14 mouse cellular contexts compared by ENCODE assay signal in the genomic region with DNA sequence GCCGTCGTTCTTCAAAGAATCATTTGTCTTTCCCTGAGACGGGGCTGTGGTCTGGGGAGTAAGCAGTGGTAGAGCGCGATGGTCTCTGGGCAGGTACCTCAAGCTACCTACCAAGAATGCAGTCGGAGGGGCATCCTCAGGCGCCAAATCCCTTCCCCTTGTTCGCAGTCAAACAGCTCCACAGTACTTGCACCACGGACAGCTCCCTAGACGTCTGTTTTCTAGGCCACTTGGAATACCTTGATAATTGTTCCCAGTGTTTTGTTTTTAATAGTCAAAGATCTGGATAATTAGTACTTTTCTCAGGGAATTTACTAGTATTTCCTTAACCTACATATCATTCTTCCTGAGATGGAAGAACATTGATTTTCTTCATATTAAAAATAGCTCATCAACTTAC. TPM values are rescaled to one million over a fixed set of nuclear protein-coding genes. Genes with fewer than 3 reads are reported as not detected.
DNase-seq lines count a peak whose midpoint lies in the region; ATAC-seq lines count a peak whose summit lies in the region.
"Had no signal": no experiment of that assay in that cellular context is flagged by ENCODE, and none has a peak within 500 bp of the region (broad histone marks: within the 10 kb centered on the region; RNA-seq: fewer than 3 reads in every experiment).

No protein-coding gene starts in this region.

- H3K27ac ChIP-seq in limb, embryonic 11.5 days (replicated peaks; ENCODE audit: low read depth, low read length), result no peak overlapping the region
- H3K27ac ChIP-seq in limb, embryonic 10.5 days, result no peak overlapping the region
- H3K27ac ChIP-seq in embryonic facial prominence, embryonic 11.5 days (replicated peaks; ENCODE audit: low read depth, low read length), result no peak overlapping the region
- H3K27ac ChIP-seq in midbrain, embryonic 10.5 days (replicated peaks), result no peak overlapping the region
- H3K27ac ChIP-seq: heart, embryonic 15.5 days; limb, embryonic 13.5 days had no signal

- H3K4me3 ChIP-seq in limb, embryonic 11.5 days (ENCODE audit: low read depth, low read length), result no peak overlapping the region
- H3K4me3 ChIP-seq in limb, embryonic 10.5 days, result no peak overlapping the region
- H3K4me3 ChIP-seq in embryonic facial prominence, embryonic 11.5 days (ENCODE audit: low read depth, low read length), result no peak overlapping the region
- H3K4me3 ChIP-seq in midbrain, embryonic 10.5 days, result peak overlapping the region; percentile 75; the same call in 1 of the 2 replicates

- H3K4me1 ChIP-seq in limb, embryonic 11.5 days (ENCODE audit: control insufficient read depth, insufficient read depth, low read length), result peaks cover 9% of the 10 kb centered on the region
- peaks cover 15% of the 10 kb centered on the region for H3K4me1 ChIP-seq in limb, embryonic 10.5 days
- H3K4me1 ChIP-seq in embryonic facial prominence, embryonic 11.5 days (ENCODE audit: control insufficient read depth, insufficient read depth, low read length), result no peaks in the 10 kb centered on the region
- peaks cover 17% of the 10 kb centered on the region for H3K4me1 ChIP-seq in midbrain, embryonic 10.5 days

- ATAC-seq in limb, embryonic 11.5 days (ENCODE audit: insufficient number of reproducible peaks, low FRiP score, low TSS enrichment, low read depth), result no peak
- ATAC-seq in embryonic facial prominence, embryonic 11.5 days (replicated peaks; ENCODE audit: insufficient number of reproducible peaks, low FRiP score, low TSS enrichment, low read depth), result no peak
- ATAC-seq in CD4-positive, CD25-positive, alpha-beta regulatory T cell, adult 4 months, result no peak
- no peak for ATAC-seq in erythroblast, adult 5-6 weeks (replicated peaks; ENCODE audit: low FRiP score, poor library complexity, severe bottlenecking)

- no peak overlapping the region for H3K9ac ChIP-seq in limb, embryonic 11.5 days (ENCODE audit: low read length)
- no peak overlapping the region for H3K9ac ChIP-seq in embryonic facial prominence, embryonic 11.5 days (replicated peaks; ENCODE audit: low read length)
- H3K9ac ChIP-seq: heart, embryonic 15.5 days; limb, embryonic 13.5 days had no signal

- H3K27me3 ChIP-seq in limb, embryonic 11.5 days (ENCODE audit: control insufficient read depth, insufficient read depth, low read length), result peaks cover 27% of the 10 kb centered on the region
- peaks cover 37% of the 10 kb centered on the region for H3K27me3 ChIP-seq in limb, embryonic 10.5 days (ENCODE audit: low read depth, poor library complexity, severe bottlenecking)
- H3K27me3 ChIP-seq in embryonic facial prominence, embryonic 11.5 days (ENCODE audit: control insufficient read depth, insufficient read depth, low read length), result peaks cover 5% of the 10 kb centered on the region
- peaks cover 23% of the 10 kb centered on the region for H3K27me3 ChIP-seq in midbrain, embryonic 10.5 days (ENCODE audit: low read depth, poor library complexity, severe bottlenecking)

- H3K36me3 ChIP-seq in limb, embryonic 11.5 days (ENCODE audit: control insufficient read depth, insufficient read depth, low read length), result no peaks in the 10 kb centered on the region
- no peaks in the 10 kb centered on the region for H3K36me3 ChIP-seq in limb, embryonic 10.5 days
- no peaks in the 10 kb centered on the region for H3K36me3 ChIP-seq in embryonic facial prominence, embryonic 11.5 days (replicated peaks; ENCODE audit: control insufficient read depth, insufficient read depth, low read depth, low read length)
- H3K36me3 ChIP-seq in midbrain, embryonic 10.5 days, result no peaks in the 10 kb centered on the region
- H3K36me3 ChIP-seq: heart, embryonic 15.5 days; limb, embryonic 13.5 days had no signal

- H3K4me2 ChIP-seq in limb, embryonic 11.5 days (ENCODE audit: low read depth, severe bottlenecking), result no peak overlapping the region
- H3K4me2 ChIP-seq in embryonic facial prominence, embryonic 11.5 days (ENCODE audit: low read depth, low read length), result no peak overlapping the region

- peak; percentile 31 for DNase-seq in limb, embryonic 11.5 days (ENCODE audit: low spot score)
- DNase-seq in limb, embryonic 10.5 days (ENCODE audit: low spot score), result no peak
- peak; percentile 62 for DNase-seq in embryonic facial prominence, embryonic 11.5 days (ENCODE audit: low spot score)
- no peak for DNase-seq in midbrain, embryonic 10.5 days (ENCODE audit: low spot score)
- DNase-seq in retina, embryonic 14.5 days (ENCODE audit: low spot score), result peak; percentile 13
- DNase-seq: gastrocnemius, postnatal 36 days; spleen, adult 18-20 months had no signal

- WGBS in limb, embryonic 11.5 days, result 28% methylated on average over 10 of the region's 10 CpGs
- 27% methylated on average over 10 of the region's 10 CpGs for WGBS in limb, embryonic 10.5 days
- 22% methylated on average over 10 of the region's 10 CpGs for WGBS in embryonic facial prominence, embryonic 11.5 days
- WGBS in midbrain, embryonic 10.5 days, result 28% methylated on average over 10 of the region's 10 CpGs

- no peaks in the 10 kb centered on the region for H3K9me3 ChIP-seq in limb, embryonic 11.5 days (ENCODE audit: control insufficient read depth, low read length)
- no peaks in the 10 kb centered on the region for H3K9me3 ChIP-seq in limb, embryonic 10.5 days (replicated peaks)
- no peaks in the 10 kb centered on the region for H3K9me3 ChIP-seq in embryonic facial prominence, embryonic 11.5 days (replicated peaks; ENCODE audit: control insufficient read depth, low read length)
- H3K9me3 ChIP-seq in midbrain, embryonic 10.5 days (replicated peaks), result no peaks in the 10 kb centered on the region
- H3K9me3 ChIP-seq: heart, embryonic 15.5 days; limb, embryonic 13.5 days had no signal

RNA-seq across cellular contexts. Expression of a gene that starts 0.8 kb away (rescaled TPM):
- 0.16 TPM in 1 of 2 replicates, not detected in the other for polyA plus RNA-seq in limb, embryonic 11.5 days (2014; fragmentation: Nextera tagmentation; extraction: Ambion mirVana)
- 0.05 TPM in 2 replicates for polyA plus RNA-seq in limb, embryonic 10.5 days (2016; fragmentation: Nextera tagmentation; extraction: Ambion mirVana)
- polyA plus RNA-seq in embryonic facial prominence, embryonic 11.5 days (2014; fragmentation: Nextera tagmentation; extraction: Ambion mirVana), result 0.46 and 0.54 TPM in 2 replicates
- 0.70 and 1.3 TPM in 2 replicates for polyA plus RNA-seq in midbrain, embryonic 10.5 days (2016; fragmentation: Nextera tagmentation; extraction: Ambion mirVana)
- under 1 TPM; 0.34 to 0.38 TPM for polyA plus RNA-seq in CD4-positive, CD25-positive, alpha-beta regulatory T cell, adult 4 months (2017; shearing (Covaris generic))
- not detected in 2 replicates for total RNA-seq in erythroblast, adult 5-6 weeks (2015; ENCODE audit: low replicate concordance)
- total RNA-seq in erythroblast, adult 5-6 weeks (2017; ENCODE audit: low replicate concordance), result 0.09 TPM in 1 of 2 replicates, not detected in the other

RNA-seq across cellular contexts. Expression of a gene that starts 48.7 kb away (rescaled TPM):
- not detected in 2 replicates for polyA plus RNA-seq in limb, embryonic 11.5 days (2014; fragmentation: Nextera tagmentation; extraction: Ambion mirVana)
- not detected in 2 replicates for polyA plus RNA-seq in limb, embryonic 10.5 days (2016; fragmentation: Nextera tagmentation; extraction: Ambion mirVana)
- polyA plus RNA-seq in embryonic facial prominence, embryonic 11.5 days (2014; fragmentation: Nextera tagmentation; extraction: Ambion mirVana), result not detected in 2 replicates
- not detected in 2 replicates for polyA plus RNA-seq in midbrain, embryonic 10.5 days (2016; fragmentation: Nextera tagmentation; extraction: Ambion mirVana)
- polyA plus RNA-seq in CD4-positive, CD25-positive, alpha-beta regulatory T cell, adult 4 months (2017; shearing (Covaris generic)), result not detected
- total RNA-seq in erythroblast, adult 5-6 weeks (2015; ENCODE audit: low replicate concordance), result not detected in 2 replicates
- total RNA-seq in erythroblast, adult 5-6 weeks (2017; ENCODE audit: low replicate concordance), result not detected in 2 replicates
- total RNA-seq: gastrocnemius, postnatal 36 days; layer of hippocampus, adult 18-20 months had no signal
- polyA plus RNA-seq: heart, embryonic 15.5 days; intestine, embryonic 16.5 days; limb, embryonic 13.5 days; lung, embryonic 16.5 days had no signal

Comparison
In these comparisons a context has a peak if more than half of its experiments do, and no peak if none do; other contexts are left out.
1. DNase-seq: peak in limb, embryonic 11.5 days (single experiment), embryonic facial prominence, embryonic 11.5 days (single experiment) and retina, embryonic 14.5 days (single experiment); none in limb, embryonic 10.5 days (single experiment) and midbrain, embryonic 10.5 days (single experiment).